Mouse (Mus musculus) kidney, postnatal 25 days (tissue): ENCODE data around the gene Dnajc8.
"Not testable (repeated sequence)": the region's sequence is repeated elsewhere in the genome, so short reads cannot be mapped to it uniquely, and the experiment has no call there.

Experiments
- DNase-seq, 2 experiments: peaks; one replicate each; pipeline ENCODE4 v3.0.0; 2021; ENCODE audit warnings: mixed read lengths in 2 of 2

Dnajc8 gene

GRCm38 (mm10) chr4:132567361-132567779 is 32.0 kb downstream of the Dnajc8 start:
- DNase-seq = peak in 1 of 2 experiments; percentile 20

- peak in 1 of 2 experiments; percentile 23 for DNase-seq
Measured at GRCm38 (mm10) chr4:132569115-132569514, 33.8 kb downstream of the Dnajc8 start.

- no peak for DNase-seq
Measured at GRCm38 (mm10) chr4:132571190-132571589, 35.8 kb downstream of the Dnajc8 start.

- no peak for DNase-seq
Measured at GRCm38 (mm10) chr4:132573327-132573726, 38.0 kb downstream of the Dnajc8 start.

- DNase-seq = no peak
Measured at GRCm38 (mm10) chr4:132574809-132575347, 39.5 kb downstream of the Dnajc8 start.

- DNase-seq = no peak
Measured at GRCm38 (mm10) chr4:132583781-132584180, 48.4 kb downstream of the Dnajc8 start.

- DNase-seq = no peak
Measured at GRCm38 (mm10) chr4:132584975-132585374, 49.6 kb downstream of the Dnajc8 start.

- no peak for DNase-seq
Measured at GRCm38 (mm10) chr4:132586282-132586681, 50.9 kb downstream of the Dnajc8 start.

- DNase-seq = no peak
Measured at GRCm38 (mm10) chr4:132588512-132588911, 53.2 kb downstream of the Dnajc8 start.

GRCm38 (mm10) chr4:132590642-132591041 is 55.3 kb downstream of the Dnajc8 start:
- DNase-seq = no peak

GRCm38 (mm10) chr4:132592958-132593357 is 57.6 kb downstream of the Dnajc8 start:
- DNase-seq = no peak

GRCm38 (mm10) chr4:132594191-132594590 is 58.8 kb downstream of the Dnajc8 start:
- peak; percentile 50 for DNase-seq

- DNase-seq = no peak
Measured at GRCm38 (mm10) chr4:132598861-132599260, 63.5 kb downstream of the Dnajc8 start.

GRCm38 (mm10) chr4:132599764-132600163 is 64.4 kb downstream of the Dnajc8 start:
- no peak for DNase-seq

GRCm38 (mm10) chr4:132600465-132600864 is 65.1 kb downstream of the Dnajc8 start:
- DNase-seq = no peak

GRCm38 (mm10) chr4:132601242-132601641 is 65.9 kb downstream of the Dnajc8 start:
- DNase-seq = not testable (repeated sequence)
